Mouse (Mus musculus): ENCODE measurements at regions not wholly inside any gene's neighbourhood (a gene's known extent, or its start where the extent isn't known, plus 50 kb on each side); places are given as distances from the start of the nearest gene placed in this dataset.

- TF ChIP-seq POLR2A (IDR thresholded peaks at IDR 0.05; ENCODE audit: borderline replicate concordance, extremely low read depth, low read depth, low read length) (no peak), CTCF (IDR thresholded peaks at IDR 0.05; ENCODE audit: insufficient read depth, low read length) (no peak)
These were observed 111.4 kb upstream of the Vstm2b start for GRCm38 (mm10) chr7:40786758-40787157.
